Mouse (Mus musculus): ENCODE results near the gene Psmd2. TPM values are rescaled to one million over a fixed set of nuclear protein-coding genes. Genes with fewer than 3 reads are reported as not detected.

The Psmd2 gene
- polyA plus RNA-seq, 1 experiment from 2014 or later: 427 TPM

- peak overlapping the region; percentile 98 for H3K4me3 ChIP-seq (ENCODE audit: low read depth, low read length)
- ATAC-seq (ENCODE audit: low FRiP score) (no peak), DNase-seq (ENCODE audit: low spot score) (peak; percentile 22)
- peak overlapping the region; percentile 95 for H3K9ac ChIP-seq (ENCODE audit: low read depth, low read length)
- H3K36me3 ChIP-seq (ENCODE audit: control insufficient read depth, insufficient read depth, low read length): peaks cover 19% of the 10 kb centered on the region; the same call in 1 of the 2 replicates
- no peaks in the 10 kb centered on the region for H3K9me3 ChIP-seq (ENCODE audit: control insufficient read depth, low read length)
- 13% methylated on average over 14 of the region's 14 CpGs for WGBS
- no peaks in the 10 kb centered on the region for H3K27me3 ChIP-seq (ENCODE audit: control insufficient read depth, insufficient read depth, low read length)
- H3K27ac ChIP-seq (ENCODE audit: low read depth, low read length): peak overlapping the region; percentile 83; the same call in 1 of the 2 replicates
- H3K4me1 ChIP-seq (replicated peaks; ENCODE audit: control insufficient read depth, insufficient read depth, low read length): peaks cover 4% of the 10 kb centered on the region
- H3K4me2 ChIP-seq (replicated peaks; ENCODE audit: low read depth, low read length): peak overlapping the region; percentile 92
Measured at GRCm38 (mm10) chr16:20673706-20674303, 22.4 kb downstream of the Psmd2 start.

GRCm38 (mm10) chr16:20675213-20675612 lies 23.8 kb downstream of the Psmd2 start:
- Histone ChIP-seq H3K27ac (ENCODE audit: low read depth, low read length) (no peak overlapping the region), H3K9me3 (ENCODE audit: control insufficient read depth, low read length) (no peaks in the 10 kb centered on the region), H3K36me3 (ENCODE audit: control insufficient read depth, insufficient read depth, low read length) (peaks cover 28% of the 10 kb centered on the region; the same call in 1 of the 2 replicates), H3K4me1 (replicated peaks; ENCODE audit: control insufficient read depth, insufficient read depth, low read length) (peaks cover 4% of the 10 kb centered on the region), H3K27me3 (ENCODE audit: control insufficient read depth, insufficient read depth, low read length) (no peaks in the 10 kb centered on the region), H3K4me3 (ENCODE audit: low read depth, low read length) (no peak overlapping the region), H3K9ac (ENCODE audit: low read depth, low read length) (no peak overlapping the region), H3K4me2 (replicated peaks; ENCODE audit: low read depth, low read length) (no peak overlapping the region)
- DNase-seq (ENCODE audit: low spot score): no peak
- ATAC-seq (ENCODE audit: low FRiP score): no peak
- WGBS: 93% methylated on average over 6 of the region's 6 CpGs

- no peak for ATAC-seq (ENCODE audit: low FRiP score)
- Histone ChIP-seq H3K4me2 (replicated peaks; ENCODE audit: low read depth, low read length) (no peak overlapping the region), H3K27ac (ENCODE audit: low read depth, low read length) (no peak overlapping the region), H3K27me3 (ENCODE audit: control insufficient read depth, insufficient read depth, low read length) (no peaks in the 10 kb centered on the region), H3K36me3 (ENCODE audit: control insufficient read depth, insufficient read depth, low read length) (peaks cover 34% of the 10 kb centered on the region), H3K9me3 (ENCODE audit: control insufficient read depth, low read length) (no peaks in the 10 kb centered on the region), H3K9ac (ENCODE audit: low read depth, low read length) (no peak overlapping the region), H3K4me1 (replicated peaks; ENCODE audit: control insufficient read depth, insufficient read depth, low read length) (peaks cover 4% of the 10 kb centered on the region), H3K4me3 (ENCODE audit: low read depth, low read length) (no peak overlapping the region)
- 85% methylated on average over 4 of the region's 4 CpGs for WGBS
- no peak for DNase-seq (ENCODE audit: low spot score)
Measured at GRCm38 (mm10) chr16:20676702-20677101, 25.2 kb downstream of the Psmd2 start.

GRCm38 (mm10) chr16:20677380-20677779 lies 25.9 kb downstream of the Psmd2 start:
- peaks cover 4% of the 10 kb centered on the region for H3K4me1 ChIP-seq (replicated peaks; ENCODE audit: control insufficient read depth, insufficient read depth, low read length)
- H3K4me3 ChIP-seq (ENCODE audit: low read depth, low read length): no peak overlapping the region
- 87% methylated on average over 5 of the region's 5 CpGs for WGBS
- DNase-seq (ENCODE audit: low spot score) (no peak), ATAC-seq (ENCODE audit: low FRiP score) (no peak)
- H3K9me3 ChIP-seq (ENCODE audit: control insufficient read depth, low read length): no peaks in the 10 kb centered on the region
- H3K36me3 ChIP-seq (ENCODE audit: control insufficient read depth, insufficient read depth, low read length): peaks cover 37% of the 10 kb centered on the region
- no peak overlapping the region for H3K9ac ChIP-seq (ENCODE audit: low read depth, low read length)
- H3K4me2 ChIP-seq (replicated peaks; ENCODE audit: low read depth, low read length): no peak overlapping the region
- no peaks in the 10 kb centered on the region for H3K27me3 ChIP-seq (ENCODE audit: control insufficient read depth, insufficient read depth, low read length)
- no peak overlapping the region for H3K27ac ChIP-seq (ENCODE audit: low read depth, low read length)

GRCm38 (mm10) chr16:20677974-20678675 lies 26.7 kb downstream of the Psmd2 start:
- Histone ChIP-seq H3K27ac (ENCODE audit: low read depth, low read length) (no peak overlapping the region), H3K36me3 (ENCODE audit: control insufficient read depth, insufficient read depth, low read length) (peaks cover 44% of the 10 kb centered on the region), H3K4me1 (replicated peaks; ENCODE audit: control insufficient read depth, insufficient read depth, low read length) (peaks cover 4% of the 10 kb centered on the region), H3K4me2 (replicated peaks; ENCODE audit: low read depth, low read length) (no peak overlapping the region), H3K4me3 (ENCODE audit: low read depth, low read length) (no peak overlapping the region), H3K9ac (ENCODE audit: low read depth, low read length) (no peak overlapping the region), H3K27me3 (ENCODE audit: control insufficient read depth, insufficient read depth, low read length) (no peaks in the 10 kb centered on the region), H3K9me3 (ENCODE audit: control insufficient read depth, low read length) (no peaks in the 10 kb centered on the region)
- DNase-seq (ENCODE audit: low spot score): no peak
- no peak for ATAC-seq (ENCODE audit: low FRiP score)
- WGBS: 92% methylated on average over 10 of the region's 10 CpGs

- no peak overlapping the region for H3K4me2 ChIP-seq (replicated peaks; ENCODE audit: low read depth, low read length)
- 91% methylated on average over 3 of the region's 3 CpGs for WGBS
Measured at GRCm38 (mm10) chr16:20690774-20691173, 39.3 kb downstream of the Psmd2 start.

GRCm38 (mm10) chr16:20691617-20692016 lies 40.2 kb downstream of the Psmd2 start:
- Histone ChIP-seq H3K4me2 (replicated peaks; ENCODE audit: low read depth, low read length) (no peak overlapping the region), H3K27ac (ENCODE audit: low read depth, low read length) (no peak overlapping the region), H3K36me3 (ENCODE audit: control insufficient read depth, insufficient read depth, low read length) (peaks cover 9% of the 10 kb centered on the region), H3K9ac (ENCODE audit: low read depth, low read length) (no peak overlapping the region), H3K27me3 (ENCODE audit: control insufficient read depth, insufficient read depth, low read length) (no peaks in the 10 kb centered on the region), H3K4me1 (replicated peaks; ENCODE audit: control insufficient read depth, insufficient read depth, low read length) (peaks cover 9% of the 10 kb centered on the region), H3K4me3 (ENCODE audit: low read depth, low read length) (no peak overlapping the region), H3K9me3 (ENCODE audit: control insufficient read depth, low read length) (no peaks in the 10 kb centered on the region)
- 88% methylated on average over 1 of the region's 1 CpGs for WGBS
- ATAC-seq (ENCODE audit: low FRiP score): no peak
- no peak for DNase-seq (ENCODE audit: low spot score)

More at GRCm38 (mm10) chr16:20690774-20691173, 39.3 kb downstream of the Psmd2 start:
- no peak for ATAC-seq (ENCODE audit: low FRiP score)
- Histone ChIP-seq H3K27ac (ENCODE audit: low read depth, low read length) (no peak overlapping the region), H3K9ac (ENCODE audit: low read depth, low read length) (no peak overlapping the region), H3K36me3 (ENCODE audit: control insufficient read depth, insufficient read depth, low read length) (peaks cover 14% of the 10 kb centered on the region), H3K27me3 (ENCODE audit: control insufficient read depth, insufficient read depth, low read length) (no peaks in the 10 kb centered on the region), H3K4me1 (replicated peaks; ENCODE audit: control insufficient read depth, insufficient read depth, low read length) (peaks cover 4% of the 10 kb centered on the region; the same call in 1 of the 2 replicates), H3K9me3 (ENCODE audit: control insufficient read depth, low read length) (no peaks in the 10 kb centered on the region), H3K4me3 (ENCODE audit: low read depth, low read length) (no peak overlapping the region)
- no peak for DNase-seq (ENCODE audit: low spot score)

GRCm38 (mm10) chr16:20692241-20692965 lies 41.0 kb downstream of the Psmd2 start:
- Histone ChIP-seq H3K9me3 (ENCODE audit: control insufficient read depth, low read length) (no peaks in the 10 kb centered on the region), H3K36me3 (ENCODE audit: control insufficient read depth, insufficient read depth, low read length) (peaks cover 9% of the 10 kb centered on the region), H3K27ac (ENCODE audit: low read depth, low read length) (peak overlapping the region; percentile 7; the same call in 1 of the 2 replicates), H3K4me3 (ENCODE audit: low read depth, low read length) (no peak overlapping the region), H3K4me2 (replicated peaks; ENCODE audit: low read depth, low read length) (no peak overlapping the region), H3K4me1 (replicated peaks; ENCODE audit: control insufficient read depth, insufficient read depth, low read length) (peaks cover 9% of the 10 kb centered on the region), H3K9ac (ENCODE audit: low read depth, low read length) (no peak overlapping the region), H3K27me3 (ENCODE audit: control insufficient read depth, insufficient read depth, low read length) (no peaks in the 10 kb centered on the region)
- ATAC-seq (ENCODE audit: low FRiP score) (no peak), DNase-seq (ENCODE audit: low spot score) (no peak)
- WGBS: 43% methylated on average over 16 of the region's 16 CpGs

Measured in hindbrain, embryonic 11.5 days (tissue).